Mouse (Mus musculus): Measurements from ENCODE around the gene Cplx3.

The Cplx3 gene

GRCm38 (mm10) chr9:57560263-57560662 is 45.8 kb downstream of the Cplx3 start:
- no peak for DNase-seq (ENCODE audit: low spot score)

GRCm38 (mm10) chr9:57559568-57559967 is 46.5 kb downstream of the Cplx3 start:
- no peak for DNase-seq (ENCODE audit: low spot score)

GRCm38 (mm10) chr9:57558625-57559024 is 47.5 kb downstream of the Cplx3 start:
- DNase-seq (ENCODE audit: low spot score): no peak

GRCm38 (mm10) chr9:57557215-57557614 is 48.9 kb downstream of the Cplx3 start:
- no peak for DNase-seq (ENCODE audit: low spot score)

- no peak for DNase-seq (ENCODE audit: low spot score)
These were observed 51.3 kb downstream of the Cplx3 start for GRCm38 (mm10) chr9:57554753-57555152.

GRCm38 (mm10) chr9:57553119-57553518 is 53.0 kb downstream of the Cplx3 start:
- no peak for DNase-seq (ENCODE audit: low spot score)

- no peak for DNase-seq (ENCODE audit: low spot score)
These were observed 53.8 kb downstream of the Cplx3 start, which contains the start of gene Mpi for GRCm38 (mm10) chr9:57552139-57552887. Mpi (minus strand) TSS chr9:57552763.

GRCm38 (mm10) chr9:57550126-57550862 is 55.8 kb downstream of the Cplx3 start:
- DNase-seq (ENCODE audit: low spot score): no peak

Data from layer of hippocampus, adult 9-10 months (tissue).